Mouse (Mus musculus) bone marrow, adult 2 months (tissue): ENCODE measurements around the gene Egfr.

Source experiments
- CTCF ChIP-seq: fragments of 200-500 bp; IDR thresholded peaks from 2 replicates; pipeline ENCODE4 v1.5.1; 2011; ENCODE audit warnings: low read length, control low read depth; ENCODE audit not compliant: control insufficient read depth, insufficient read depth
- POLR2A ChIP-seq: fragments of 200-500 bp; IDR thresholded peaks from 2 replicates; pipeline ENCODE4 v1.6.1; 2011; ENCODE audit warnings: low read depth, mild to moderate bottlenecking, control low read depth, low read length, borderline replicate concordance; ENCODE audit not compliant: control insufficient read depth

DNA sequence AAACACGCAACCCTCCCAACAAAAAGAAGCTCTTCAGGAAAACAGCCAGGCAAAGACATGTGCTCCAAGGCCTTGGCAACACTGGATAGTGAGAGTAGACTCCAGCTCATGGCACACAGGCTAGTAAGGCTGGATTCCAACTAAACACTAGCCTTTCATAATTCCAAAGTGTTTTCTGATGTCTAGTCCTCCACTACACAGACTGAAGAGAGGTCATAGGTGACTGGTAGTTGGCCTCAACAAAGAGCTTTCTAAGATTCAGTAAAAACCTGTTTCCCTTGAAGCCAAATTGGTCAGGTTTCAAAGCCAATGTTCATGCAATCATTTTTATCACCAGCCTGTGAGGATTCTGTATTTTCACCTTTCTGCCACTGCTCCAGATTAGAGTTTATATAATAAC is 99.4 kb downstream of the Egfr start:
- TF ChIP-seq CTCF (no peak), POLR2A (no peak)
